Mouse (Mus musculus) intestine, postnatal 0 days (tissue): ENCODE measurements around the gene Upf3b. TPM values are rescaled to one million over a fixed set of nuclear protein-coding genes. Genes with fewer than 3 reads are reported as not detected.
"Not testable (repeated sequence)": the region's sequence is repeated elsewhere in the genome, so short reads cannot be mapped to it uniquely, and the experiment has no call there.

Source experiments
- ATAC-seq: fragments of 200-750 bp; cut with Nextera tagmentation; 2 replicates; pipeline ENCODE4 v1.8.0; 2017; ENCODE audit warnings: mild to moderate bottlenecking, moderate TSS enrichment, moderate library complexity
- H3K27ac ChIP-seq: fragments of 300-500 bp; sonication (generic); 2 replicates; pipeline ENCODE4 v1.5.1; 2014; ENCODE audit warnings: mild to moderate bottlenecking, low read depth, low read length, moderate library complexity
- H3K27me3 ChIP-seq: fragments of 300-500 bp; sonication (generic); replicated peaks from 2 replicates; pipeline ENCODE4 v1.6.1; 2014; ENCODE audit warnings: low read length, mixed read lengths; ENCODE audit not compliant: control insufficient read depth, insufficient read depth
- H3K36me3 ChIP-seq: fragments of 300-500 bp; sonication (generic); 2 replicates; pipeline ENCODE4 v1.6.1; 2014; ENCODE audit warnings: mild to moderate bottlenecking, moderate library complexity; ENCODE audit not compliant: control insufficient read depth, insufficient read depth
- H3K4me1 ChIP-seq: fragments of 300-500 bp; sonication (generic); replicated peaks from 2 replicates; pipeline ENCODE4 v1.6.1; 2014; ENCODE audit warnings: antibody characterized with exemption, low read length, mixed read lengths; ENCODE audit not compliant: control insufficient read depth, insufficient read depth
- H3K4me2 ChIP-seq: fragments of 300-500 bp; sonication (generic); replicated peaks from 2 replicates; pipeline ENCODE4 v1.6.1; 2014; ENCODE audit warnings: low read depth, mild to moderate bottlenecking, moderate library complexity
- H3K4me3 ChIP-seq: fragments of 300-500 bp; sonication (generic); 2 replicates; pipeline ENCODE4 v1.5.1; 2014; ENCODE audit warnings: low read depth, low read length
- H3K9ac ChIP-seq: fragments of 300-500 bp; sonication (generic); 2 replicates; pipeline ENCODE4 v1.6.1; 2014; ENCODE audit warnings: mild to moderate bottlenecking, low read depth, low read length
- H3K9me3 ChIP-seq: fragments of 300-500 bp; sonication (generic); 2 replicates; pipeline ENCODE4 v1.6.1; 2016; ENCODE audit warnings: mixed run types; ENCODE audit not compliant: control insufficient read depth
- CTCF ChIP-seq: sonication (generic); IDR thresholded peaks from 2 replicates; pipeline ENCODE4 v1.5.1; 2016; ENCODE audit warnings: low read depth, mild to moderate bottlenecking, control low read depth, antibody characterized with exemption, moderate library complexity
- WGBS: fragments of 180-500 bp; shearing (Covaris S2); extraction: QIAGEN DNeasy Blood & Tissue Kit; methylation state at CpG from one replicate; pipeline ENCODE4 v1.1.7; 2014; 5-methylcytosine and 5-hydroxymethylcytosine counted together
- polyA plus RNA-seq: library from polyadenylated mRNA; unstranded; fragments of >200 nt; fragmentation: Nextera tagmentation; extraction: Ambion mirVana; gene quantifications from 2 replicates; pipeline ENCODE4 v1.2.1, GENCODE M21; 2015

The Upf3b gene
- polyA plus RNA-seq, 1 experiment from 2014 or later, result 9.6 TPM

- no peaks in the 10 kb centered on the region for H3K4me1 ChIP-seq
- peak overlapping the region; percentile 55; the same call in 1 of the 2 replicates for H3K27ac ChIP-seq
- H3K36me3 ChIP-seq, result no peaks in the 10 kb centered on the region
- 17% methylated on average over 19 of the region's 19 CpGs for WGBS
- H3K9me3 ChIP-seq, result no peaks in the 10 kb centered on the region
- TF ChIP-seq CTCF, result no peak
- peak overlapping the region; percentile 61 for H3K4me2 ChIP-seq
- ATAC-seq, result peak; percentile 35; the same call in 1 of the 2 replicates
- peak overlapping the region; percentile 38 for H3K9ac ChIP-seq
- H3K4me3 ChIP-seq, result peak overlapping the region; percentile 53
- no peaks in the 10 kb centered on the region for H3K27me3 ChIP-seq
These were observed 25.7 kb downstream of the Upf3b start for GRCm38 (mm10) chrX:37084318-37084926.

GRCm38 (mm10) chrX:37081194-37081593, 28.9 kb downstream of the Upf3b start:
- Histone ChIP-seq H3K36me3 (no peaks in the 10 kb centered on the region), H3K27ac (no peak overlapping the region), H3K4me2 (no peak overlapping the region), H3K4me3 (no peak overlapping the region), H3K9ac (no peak overlapping the region), H3K27me3 (no peaks in the 10 kb centered on the region), H3K4me1 (no peaks in the 10 kb centered on the region), H3K9me3 (no peaks in the 10 kb centered on the region)
- 60% methylated on average over 6 of the region's 6 CpGs for WGBS
- TF ChIP-seq CTCF, result no peak
- no peak for ATAC-seq

GRCm38 (mm10) chrX:37080345-37080744, 29.8 kb downstream of the Upf3b start:
- not testable (repeated sequence) for H3K27me3 ChIP-seq, H3K9me3 ChIP-seq, H3K4me2 ChIP-seq, H3K9ac ChIP-seq, H3K27ac ChIP-seq, H3K4me1 ChIP-seq, ATAC-seq, H3K4me3 ChIP-seq, H3K36me3 ChIP-seq
- 61% methylated on average over 3 of the region's 4 CpGs for WGBS

GRCm38 (mm10) chrX:37076651-37077050, 33.5 kb downstream of the Upf3b start:
- no peak for TF ChIP-seq CTCF
- Histone ChIP-seq H3K27me3 (no peaks in the 10 kb centered on the region), H3K9me3 (no peaks in the 10 kb centered on the region), H3K27ac (no peak overlapping the region), H3K36me3 (no peaks in the 10 kb centered on the region), H3K4me3 (no peak overlapping the region), H3K4me2 (no peak overlapping the region), H3K9ac (no peak overlapping the region), H3K4me1 (no peaks in the 10 kb centered on the region)
- ATAC-seq, result no peak
- WGBS, result 54% methylated on average over 8 of the region's 8 CpGs

GRCm38 (mm10) chrX:37074262-37074892, 35.7 kb downstream of the Upf3b start:
- H3K4me1 ChIP-seq, result no peaks in the 10 kb centered on the region
- WGBS, result 42% methylated on average over 9 of the region's 9 CpGs
- no peak overlapping the region for H3K9ac ChIP-seq
- H3K36me3 ChIP-seq, result no peaks in the 10 kb centered on the region
- H3K4me2 ChIP-seq, result no peak overlapping the region
- H3K27me3 ChIP-seq, result no peaks in the 10 kb centered on the region
- H3K4me3 ChIP-seq, result no peak overlapping the region
- peak; percentile 80 for TF ChIP-seq CTCF
- no peak overlapping the region for H3K27ac ChIP-seq
- no peak for ATAC-seq
- no peaks in the 10 kb centered on the region for H3K9me3 ChIP-seq

GRCm38 (mm10) chrX:37068766-37069165, 41.4 kb downstream of the Upf3b start:
- H3K4me1 ChIP-seq, result no peaks in the 10 kb centered on the region
- no peak overlapping the region for H3K4me3 ChIP-seq
- H3K27ac ChIP-seq, result no peak overlapping the region
- no peaks in the 10 kb centered on the region for H3K36me3 ChIP-seq
- no peaks in the 10 kb centered on the region for H3K9me3 ChIP-seq
- H3K9ac ChIP-seq, result no peak overlapping the region
- ATAC-seq, result no peak
- no peak for TF ChIP-seq CTCF
- no peak overlapping the region for H3K4me2 ChIP-seq
- WGBS, result 87% methylated on average over 5 of the region's 5 CpGs
- H3K27me3 ChIP-seq, result no peaks in the 10 kb centered on the region
